Mouse (Mus musculus): ENCODE results near the gene Col1a1. TPM values are rescaled to one million over a fixed set of nuclear protein-coding genes. Genes with fewer than 3 reads are reported as not detected.

Gene Col1a1
- polyA plus RNA-seq, 1 experiment from 2014 or later = 1,170 TPM

DNA sequence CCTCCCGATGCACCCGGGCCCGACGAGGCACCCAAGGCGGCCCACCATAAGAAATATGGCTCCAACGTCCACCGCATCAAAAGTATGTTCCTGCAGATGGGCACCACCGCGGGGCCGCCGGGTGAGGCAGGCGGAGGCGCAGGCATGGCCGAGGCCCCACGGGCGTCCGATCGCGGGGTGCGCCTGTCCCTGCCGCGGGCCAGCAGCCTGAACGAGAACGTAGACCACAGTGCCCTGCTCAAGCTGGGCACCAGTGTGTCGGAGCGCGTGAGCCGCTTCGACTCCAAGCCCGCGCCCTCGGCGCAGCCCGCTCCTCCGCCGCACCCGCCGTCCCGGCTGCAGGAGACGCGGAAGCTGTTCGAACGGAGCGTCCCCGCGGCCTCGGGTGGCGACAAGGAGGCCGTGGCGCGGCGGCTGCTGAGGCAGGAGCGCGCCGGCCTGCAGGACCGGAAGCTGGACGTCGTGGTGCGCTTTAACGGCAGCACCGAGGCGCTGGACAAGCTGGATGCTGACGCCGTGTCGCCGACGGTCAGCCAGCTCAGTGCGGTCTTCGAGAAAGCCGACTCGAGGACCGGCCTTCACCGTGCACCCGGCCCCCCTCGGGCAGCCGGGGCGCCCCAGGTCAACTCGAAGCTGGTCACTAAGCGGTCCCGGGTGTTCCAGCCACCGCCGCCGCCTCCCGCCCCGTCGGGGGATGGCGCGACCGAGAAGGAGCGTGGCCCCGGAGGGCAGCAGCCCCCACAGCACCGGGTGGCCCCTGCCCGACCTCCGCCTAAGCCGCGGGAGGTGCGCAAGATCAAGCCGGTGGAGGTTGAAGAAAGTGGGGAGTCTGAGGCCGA is 55.8 kb downstream of the Col1a1 start:
- Histone ChIP-seq H3K4me2 (replicated peaks) (peak overlapping the region; percentile 100), H3K27me3 (no peaks in the 10 kb centered on the region), H3K4me1 (peaks cover 79% of the 10 kb centered on the region), H3K9ac (peak overlapping the region; percentile 92), H3K36me3 (peaks cover 20% of the 10 kb centered on the region), H3K27ac (peak overlapping the region; percentile 95), H3K9me3 (no peaks in the 10 kb centered on the region), H3K4me3 (peak overlapping the region; percentile 94)
- under 1% methylated on average over 97 of the region's 99 CpGs for WGBS
- ATAC-seq (ENCODE audit: low FRiP score, low read depth) = no peak

DNA sequence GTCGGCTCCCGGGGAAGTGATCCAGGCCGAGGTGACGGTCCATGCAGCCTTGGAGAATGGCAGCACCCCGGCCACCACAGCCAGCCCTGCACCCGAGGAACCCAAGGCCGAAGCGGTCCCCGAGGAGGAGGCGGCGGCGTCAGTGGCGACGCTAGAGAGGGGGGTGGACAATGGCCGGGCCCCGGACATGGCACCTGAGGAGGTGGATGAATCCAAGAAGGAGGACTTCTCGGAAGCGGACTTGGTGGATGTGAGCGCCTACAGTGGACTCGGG is 56.4 kb downstream of the Col1a1 start:
- Histone ChIP-seq H3K9me3 (no peaks in the 10 kb centered on the region), H3K9ac (peak overlapping the region; percentile 92), H3K4me1 (peaks cover 73% of the 10 kb centered on the region), H3K4me3 (peak overlapping the region; percentile 94), H3K4me2 (replicated peaks) (peak overlapping the region; percentile 100), H3K36me3 (peaks cover 26% of the 10 kb centered on the region), H3K27me3 (no peaks in the 10 kb centered on the region), H3K27ac (0 out of 2 replicates have a peak overlapping the region, but pooled peaks have one; percentile 39)
- under 1% methylated on average over 20 of the region's 20 CpGs for WGBS
- no peak for ATAC-seq (ENCODE audit: low FRiP score, low read depth)

DNA sequence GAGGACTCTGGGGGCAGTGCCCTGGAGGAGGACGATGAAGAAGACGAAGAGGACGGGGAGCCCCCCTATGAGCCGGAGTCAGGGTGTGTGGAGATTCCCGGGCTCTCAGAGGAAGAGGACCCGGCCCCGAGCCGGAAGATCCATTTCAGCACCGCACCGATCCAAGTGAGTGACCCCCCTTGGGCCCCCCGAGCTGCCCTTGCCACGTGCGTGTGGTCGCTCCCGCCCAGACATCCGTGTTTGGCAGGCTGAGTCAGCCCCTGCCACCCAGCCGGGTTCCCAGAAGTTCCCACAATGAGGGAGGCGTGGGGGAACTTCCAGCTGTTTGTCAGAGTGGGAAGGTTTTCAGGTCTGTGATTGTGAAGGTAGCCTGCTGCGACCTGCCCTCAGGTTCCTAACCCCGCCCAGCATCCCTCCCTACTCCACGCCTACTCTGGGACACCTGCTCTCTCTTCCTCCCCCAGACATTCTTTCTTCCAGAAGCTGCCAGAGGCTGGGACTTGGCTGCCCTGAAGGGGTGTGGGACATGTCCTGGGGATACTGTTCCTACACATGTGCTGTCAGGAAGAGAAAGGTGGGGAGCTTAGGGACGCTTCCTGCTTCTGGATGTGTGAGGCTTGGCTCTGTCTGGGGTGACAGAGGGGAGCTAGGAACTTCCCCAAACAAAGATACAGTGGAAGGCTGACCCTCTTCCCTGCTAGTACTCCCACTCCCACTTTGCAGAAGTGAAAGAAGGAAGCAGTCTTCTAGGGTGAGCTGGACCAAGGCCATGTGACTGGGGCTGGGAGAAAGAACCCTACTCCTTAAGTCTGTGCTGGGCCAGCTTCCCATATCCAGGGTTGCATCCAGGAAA is 57.0 kb downstream of the Col1a1 start:
- Histone ChIP-seq H3K27me3 (no peaks in the 10 kb centered on the region), H3K4me1 (peaks cover 67% of the 10 kb centered on the region), H3K9ac (peak overlapping the region; percentile 92), H3K27ac (peak overlapping the region; percentile 39; the same call in 1 of the 2 replicates), H3K4me2 (replicated peaks) (peak overlapping the region; percentile 100), H3K4me3 (peak overlapping the region; percentile 94), H3K9me3 (no peaks in the 10 kb centered on the region), H3K36me3 (peaks cover 32% of the 10 kb centered on the region)
- WGBS = under 1% methylated on average over 22 of the region's 22 CpGs
- no peak for ATAC-seq (ENCODE audit: low FRiP score, low read depth)

DNA sequence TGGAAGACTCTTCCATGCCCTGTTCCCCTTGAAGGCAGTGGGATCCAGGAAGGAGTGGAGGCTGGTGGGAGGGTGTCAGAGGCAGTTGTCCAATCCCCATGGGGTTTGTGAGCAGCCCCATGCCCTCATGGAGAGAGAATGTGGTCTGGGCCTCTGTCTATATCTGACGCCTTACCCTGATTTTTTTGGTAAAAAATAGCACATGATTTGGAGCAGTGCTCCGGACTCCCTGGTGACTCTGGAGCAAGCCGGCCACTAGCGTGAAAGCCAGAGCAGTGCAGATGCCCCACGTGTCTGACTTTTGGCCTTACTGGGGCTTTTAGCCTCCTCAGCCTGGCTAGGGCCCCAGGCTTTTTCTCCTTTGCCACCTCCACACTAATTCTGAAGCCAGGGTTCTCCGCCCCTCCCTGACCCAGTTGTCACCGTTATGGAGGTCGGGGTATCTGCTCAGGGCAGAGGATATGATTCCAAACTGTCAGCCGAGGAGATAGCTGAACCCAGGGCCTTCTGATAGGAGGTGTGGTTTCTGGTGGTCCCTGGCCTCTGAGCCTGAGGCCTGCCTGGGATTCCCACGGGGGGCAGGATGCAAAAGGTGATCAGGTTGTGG is 58.3 kb downstream of the Col1a1 start:
- Histone ChIP-seq H3K36me3 (peaks cover 45% of the 10 kb centered on the region), H3K9ac (peak overlapping the region; percentile 92), H3K9me3 (no peaks in the 10 kb centered on the region), H3K4me1 (peaks cover 54% of the 10 kb centered on the region), H3K4me3 (peak overlapping the region; percentile 94), H3K27ac (no peak overlapping the region), H3K4me2 (replicated peaks) (peak overlapping the region; percentile 100), H3K27me3 (no peaks in the 10 kb centered on the region)
- ATAC-seq (ENCODE audit: low FRiP score, low read depth) = no peak
- 47% methylated on average over 10 of the region's 10 CpGs for WGBS

DNA sequence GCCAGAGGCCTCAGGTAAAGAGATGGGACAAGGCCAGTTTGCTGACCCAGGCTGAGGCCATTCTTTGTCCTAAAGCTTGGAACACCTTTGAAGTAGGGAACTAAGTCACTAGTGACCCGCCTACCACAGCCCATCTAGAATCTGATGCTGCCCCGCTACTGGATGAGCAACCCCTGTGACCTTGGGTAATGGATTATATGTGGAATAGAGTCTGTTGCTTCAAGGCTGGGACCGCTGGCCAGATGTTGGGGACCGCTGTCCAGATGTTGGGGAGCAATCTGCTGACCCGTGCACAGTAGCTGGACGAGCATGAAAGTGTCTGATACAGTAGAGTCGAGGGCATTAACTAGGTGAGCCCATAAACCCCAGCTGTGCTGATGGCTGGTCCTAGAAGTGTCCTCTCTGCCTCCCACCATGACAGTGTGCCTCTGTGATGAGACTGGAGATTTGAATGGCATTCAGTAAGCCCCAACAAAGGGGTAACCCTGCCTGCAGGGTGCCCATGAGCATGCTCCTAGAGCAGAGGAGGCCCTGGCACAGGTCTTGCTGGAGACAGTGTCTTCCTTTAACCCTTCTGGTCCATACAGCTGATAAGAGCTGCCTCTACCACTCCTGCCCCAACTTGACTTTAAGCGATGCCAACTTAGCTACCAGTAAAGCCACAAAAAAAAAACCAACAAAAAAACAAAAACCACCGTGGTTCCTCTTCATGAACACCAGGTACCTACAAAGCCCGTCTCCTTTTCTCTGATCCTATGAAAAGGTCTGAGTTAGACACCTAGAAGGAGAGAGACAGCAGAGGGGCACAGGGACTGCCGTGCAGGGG is 59.1 kb downstream of the Col1a1 start:
- Histone ChIP-seq H3K4me1 (peaks cover 49% of the 10 kb centered on the region), H3K4me3 (peak overlapping the region; percentile 94), H3K4me2 (replicated peaks) (peak overlapping the region; percentile 100), H3K27me3 (no peaks in the 10 kb centered on the region), H3K9me3 (no peaks in the 10 kb centered on the region), H3K9ac (peak overlapping the region; percentile 92), H3K36me3 (peaks cover 53% of the 10 kb centered on the region), H3K27ac (no peak overlapping the region)
- no peak for ATAC-seq (ENCODE audit: low FRiP score, low read depth)
- WGBS = 80% methylated on average over 11 of the region's 11 CpGs

DNA sequence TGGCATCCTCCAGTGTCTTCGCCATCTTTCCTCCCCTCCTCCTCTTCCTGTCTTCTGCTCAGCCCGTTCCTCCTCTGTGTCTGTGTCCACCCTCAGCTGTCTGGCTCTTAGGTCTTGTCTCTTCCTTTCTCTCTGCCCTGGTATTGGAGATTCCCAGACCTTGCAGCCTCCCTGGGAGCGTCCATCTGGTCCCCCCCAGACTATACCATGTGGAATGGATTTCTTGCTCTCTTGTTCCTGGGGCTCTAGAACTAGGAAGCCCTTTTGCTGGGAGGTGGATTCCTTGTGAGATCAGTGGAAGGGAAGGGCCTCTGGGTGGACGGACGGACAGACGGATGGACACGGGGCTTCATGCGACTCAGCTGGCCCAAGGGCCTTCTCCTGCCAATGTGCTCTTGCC is 60.1 kb downstream of the Col1a1 start:
- no peaks in the 10 kb centered on the region for H3K9me3 ChIP-seq
- peaks cover 52% of the 10 kb centered on the region for H3K4me1 ChIP-seq
- H3K9ac ChIP-seq = peak overlapping the region; percentile 35; the same call in 1 of the 2 replicates
- 82% methylated on average over 8 of the region's 8 CpGs for WGBS
- H3K4me3 ChIP-seq = no peak overlapping the region
- ATAC-seq (ENCODE audit: low FRiP score, low read depth) = no peak
- H3K27me3 ChIP-seq = no peaks in the 10 kb centered on the region
- H3K27ac ChIP-seq = no peak overlapping the region
- no peak overlapping the region; the same call in 1 of the 2 replicates for H3K4me2 ChIP-seq (replicated peaks)
- peaks cover 63% of the 10 kb centered on the region for H3K36me3 ChIP-seq

DNA sequence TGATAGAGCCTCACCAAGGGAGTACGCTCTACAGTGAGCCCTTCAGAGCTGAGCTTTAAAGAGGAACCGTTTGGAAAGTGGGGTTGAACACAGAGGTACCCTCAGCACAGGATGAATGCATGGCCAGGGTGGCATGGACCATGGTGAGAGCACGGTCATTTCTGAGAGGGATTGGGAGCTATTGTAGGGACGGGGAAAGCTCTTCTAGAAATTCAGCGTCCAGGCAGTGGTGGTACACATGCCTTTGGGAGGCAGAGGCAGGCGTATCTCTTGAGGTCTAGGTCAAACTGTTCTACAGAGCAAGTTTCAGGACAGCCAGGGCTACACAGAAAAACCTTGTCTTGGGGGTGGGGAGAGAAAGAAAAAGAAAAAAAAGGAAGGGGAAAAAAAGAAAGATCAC is 61.0 kb downstream of the Col1a1 start:
- Histone ChIP-seq H3K36me3 (peaks cover 70% of the 10 kb centered on the region), H3K4me1 (peaks cover 52% of the 10 kb centered on the region), H3K4me2 (replicated peaks) (no peak overlapping the region), H3K27ac (no peak overlapping the region), H3K9ac (no peak overlapping the region), H3K4me3 (no peak overlapping the region), H3K27me3 (no peaks in the 10 kb centered on the region), H3K9me3 (no peaks in the 10 kb centered on the region)
- WGBS = 93% methylated on average over 6 of the region's 6 CpGs
- ATAC-seq (ENCODE audit: low FRiP score, low read depth) = no peak

DNA sequence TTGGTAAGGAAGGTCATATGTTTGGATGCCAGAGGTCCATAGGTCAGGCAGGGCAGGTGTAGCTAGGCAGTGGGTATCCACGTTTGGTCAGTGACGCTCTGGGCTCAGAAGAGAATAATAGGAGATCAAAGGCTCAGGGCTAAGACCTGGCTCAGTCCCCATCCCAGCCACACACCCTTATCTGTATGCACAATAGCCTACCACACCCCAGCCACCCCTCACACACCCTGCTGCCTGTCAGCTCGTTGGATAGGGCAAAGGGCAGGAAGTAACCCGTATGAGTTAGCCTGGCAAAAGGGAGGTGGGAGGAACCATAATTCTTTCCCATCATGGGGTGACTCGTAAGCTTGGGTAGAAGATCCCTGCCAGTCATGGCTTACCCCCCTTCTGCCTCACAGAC is 61.6 kb downstream of the Col1a1 start:
- WGBS = 60% methylated on average over 5 of the region's 5 CpGs
- no peak overlapping the region for H3K27ac ChIP-seq
- peaks cover 46% of the 10 kb centered on the region for H3K4me1 ChIP-seq
- H3K4me2 ChIP-seq (replicated peaks) = no peak overlapping the region
- ATAC-seq (ENCODE audit: low FRiP score, low read depth) = no peak
- H3K9ac ChIP-seq = no peak overlapping the region
- peaks cover 76% of the 10 kb centered on the region for H3K36me3 ChIP-seq
- H3K9me3 ChIP-seq = no peaks in the 10 kb centered on the region
- H3K4me3 ChIP-seq = no peak overlapping the region
- H3K27me3 ChIP-seq = no peaks in the 10 kb centered on the region

DNA sequence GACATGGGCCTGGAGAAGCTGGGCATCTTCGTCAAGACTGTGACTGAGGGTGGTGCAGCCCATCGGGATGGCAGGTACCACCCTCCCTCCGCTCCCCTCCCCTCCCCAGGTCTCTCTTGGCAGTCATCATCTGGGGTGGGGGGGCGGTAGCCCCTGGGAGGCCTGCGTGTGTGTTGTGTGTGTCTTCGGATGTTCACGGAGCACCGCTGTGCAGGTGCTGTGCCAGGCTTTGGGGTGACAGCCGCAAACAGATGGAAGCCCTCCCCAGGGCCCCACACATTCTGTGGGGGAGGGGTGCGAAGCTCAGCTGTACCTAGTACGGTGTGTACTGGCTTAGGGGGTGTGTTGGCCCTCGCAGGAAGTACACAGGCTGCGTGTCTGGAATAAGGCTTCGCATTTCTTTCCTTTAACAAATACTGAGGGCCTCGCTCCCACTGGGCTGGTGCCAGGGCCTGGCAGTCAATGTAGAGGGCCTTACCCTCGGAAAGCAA is 62.1 kb downstream of the Col1a1 start:
- ATAC-seq (ENCODE audit: low FRiP score, low read depth) = no peak
- Histone ChIP-seq H3K4me2 (replicated peaks) (no peak overlapping the region), H3K27ac (no peak overlapping the region), H3K4me3 (no peak overlapping the region), H3K4me1 (peaks cover 42% of the 10 kb centered on the region), H3K9ac (peak overlapping the region; percentile 8; the same call in 1 of the 2 replicates), H3K36me3 (peaks cover 81% of the 10 kb centered on the region), H3K27me3 (no peaks in the 10 kb centered on the region), H3K9me3 (no peaks in the 10 kb centered on the region)
- 79% methylated on average over 16 of the region's 16 CpGs for WGBS

DNA sequence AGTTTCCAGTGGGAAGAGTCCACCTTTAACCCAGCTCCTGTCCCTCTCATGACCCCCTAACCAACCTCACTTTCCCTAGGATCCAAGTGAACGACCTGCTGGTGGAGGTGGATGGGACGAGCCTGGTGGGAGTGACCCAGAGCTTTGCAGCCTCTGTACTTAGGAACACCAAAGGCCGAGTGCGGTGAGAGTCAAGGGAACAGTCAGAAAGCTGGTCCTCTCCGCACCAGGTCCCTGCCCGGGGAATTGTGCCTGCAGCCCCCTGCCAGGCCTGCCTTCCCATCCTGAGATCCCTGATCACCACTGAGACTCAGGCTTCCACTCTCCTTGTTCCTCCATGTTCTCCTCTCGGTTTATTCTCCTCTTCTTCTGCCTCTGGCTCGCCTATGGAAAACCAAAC is 64.1 kb downstream of the Col1a1 start:
- WGBS = 61% methylated on average over 8 of the region's 8 CpGs
- Histone ChIP-seq H3K9ac (0 out of 2 replicates have a peak overlapping the region, but pooled peaks have one; percentile 19), H3K4me2 (replicated peaks) (no peak overlapping the region)

DNA sequence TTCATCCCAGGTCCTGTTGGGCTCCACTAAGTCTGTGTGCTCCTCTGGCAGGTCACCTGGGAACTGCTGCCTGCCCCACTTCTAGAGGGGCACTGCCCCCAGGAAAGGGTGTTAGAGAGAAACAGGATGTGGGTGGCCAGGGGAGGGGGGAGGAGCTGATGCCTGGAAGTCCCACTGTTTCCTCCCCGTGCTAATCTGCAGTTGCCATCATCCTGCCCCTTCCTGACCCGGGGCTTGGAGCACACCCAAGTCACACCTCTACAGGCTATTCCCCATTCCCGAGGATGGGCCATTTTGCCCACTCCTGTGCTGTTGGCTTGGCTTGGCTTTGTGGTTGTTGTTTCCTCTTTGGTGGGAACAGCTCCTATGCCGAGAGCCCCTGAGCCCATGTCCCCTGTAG is 64.5 kb downstream of the Col1a1 start:
- peak overlapping the region; percentile 52; the same call in 1 of the 2 replicates for H3K27ac ChIP-seq
- H3K9me3 ChIP-seq = no peaks in the 10 kb centered on the region
- 0 out of 2 replicates have a peak overlapping the region, but pooled peaks have one; percentile 12 for H3K4me2 ChIP-seq (replicated peaks)
- H3K27me3 ChIP-seq = no peaks in the 10 kb centered on the region
- no peak overlapping the region for H3K4me3 ChIP-seq
- peaks cover 98% of the 10 kb centered on the region for H3K36me3 ChIP-seq
- peaks cover 17% of the 10 kb centered on the region for H3K4me1 ChIP-seq
- H3K9ac ChIP-seq = 0 out of 2 replicates have a peak overlapping the region, but pooled peaks have one; percentile 43
- 27% methylated on average over 4 of the region's 4 CpGs for WGBS
- ATAC-seq (ENCODE audit: low FRiP score, low read depth) = no peak; the same call in 1 of the 2 replicates

More for the DNA sequence above, 64.1 kb downstream of the Col1a1 start:
- Histone ChIP-seq H3K4me3 (no peak overlapping the region), H3K36me3 (peaks cover 98% of the 10 kb centered on the region), H3K4me1 (peaks cover 21% of the 10 kb centered on the region), H3K27ac (peak overlapping the region; percentile 22; the same call in 1 of the 2 replicates), H3K27me3 (no peaks in the 10 kb centered on the region), H3K9me3 (no peaks in the 10 kb centered on the region)
- no peak for ATAC-seq (ENCODE audit: low FRiP score, low read depth)
